Mouse (Mus musculus) midbrain, embryonic 10.5 days (tissue): ENCODE data around the gene Agmat. TPM values are rescaled to one million over a fixed set of nuclear protein-coding genes. Genes with fewer than 3 reads are reported as not detected.

Experiments
- DNase-seq: peaks from one replicate; pipeline ENCODE4 v3.0.0-alpha.2; 2017; ENCODE audit warnings: low spot score
- H3K27ac ChIP-seq: fragments of 300-500 bp; sonication (generic); replicated peaks from 2 replicates; pipeline ENCODE4 v1.5.1; 2016; ENCODE audit warnings: mild to moderate bottlenecking
- H3K27me3 ChIP-seq: fragments of 300-500 bp; sonication (generic); 2 replicates; pipeline ENCODE4 v1.6.1; 2016; ENCODE audit warnings: low read depth, mild to moderate bottlenecking; ENCODE audit not compliant: poor library complexity, severe bottlenecking
- H3K36me3 ChIP-seq: fragments of 300-500 bp; sonication (generic); 2 replicates; pipeline ENCODE4 v1.6.1; 2016; ENCODE audit warnings: mild to moderate bottlenecking, moderate library complexity
- H3K4me1 ChIP-seq: fragments of 300-500 bp; sonication (generic); 2 replicates; pipeline ENCODE4 v1.6.1; 2016
- H3K4me3 ChIP-seq: fragments of 300-500 bp; sonication (generic); 2 replicates; pipeline ENCODE4 v1.5.1; 2016; ENCODE audit warnings: mild to moderate bottlenecking, moderate library complexity
- H3K9me3 ChIP-seq: fragments of 300-500 bp; sonication (generic); replicated peaks from 2 replicates; pipeline ENCODE4 v1.6.1; 2016; ENCODE audit warnings: mild to moderate bottlenecking
- WGBS: fragments of 180-500 bp; shearing (Covaris S2); methylation state at CpG from one replicate; pipeline ENCODE4 v1.1.7; 2016; 5-methylcytosine and 5-hydroxymethylcytosine counted together
- polyA plus RNA-seq: library from polyadenylated mRNA; unstranded; fragments of >200 nt; fragmentation: Nextera tagmentation; extraction: Ambion mirVana; gene quantifications from 2 replicates; pipeline ENCODE4 v1.2.1, GENCODE M21; 2016

Gene Agmat
- polyA plus RNA-seq, 1 experiment from 2014 or later, result not detected

DNA sequence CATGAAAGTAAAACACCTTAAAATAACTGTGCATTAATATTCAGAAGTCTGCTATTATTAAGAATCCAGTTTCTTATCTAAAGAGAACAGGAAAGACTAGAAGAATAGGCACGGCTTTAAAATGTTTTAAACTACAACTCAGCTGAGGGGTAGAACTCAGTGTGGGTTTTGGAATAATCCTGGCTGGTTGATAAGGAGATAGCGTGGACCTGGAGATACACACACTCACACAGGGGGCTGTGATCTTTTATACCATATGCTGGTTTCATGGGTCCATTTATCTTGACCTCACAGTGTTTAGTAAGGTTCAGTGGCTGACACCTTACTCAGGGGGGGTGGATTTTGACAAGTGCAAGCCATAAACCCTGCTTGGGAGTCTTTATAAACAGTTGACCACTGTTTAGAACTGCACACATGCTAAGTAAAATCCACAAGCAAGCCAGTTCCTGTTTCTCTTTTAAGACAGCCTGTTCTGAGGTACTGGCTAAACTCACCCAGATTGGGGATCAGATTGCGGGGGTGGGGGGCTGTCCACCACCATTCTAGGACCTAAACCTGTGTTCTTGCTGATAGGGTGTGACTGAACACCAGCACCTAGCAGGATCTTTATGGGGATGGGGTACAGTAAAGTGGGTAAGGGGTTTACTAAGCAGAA is 43.2 kb downstream of the Agmat start:
- Histone ChIP-seq H3K36me3 (peaks cover 35% of the 10 kb centered on the region), H3K27me3 (no peaks in the 10 kb centered on the region), H3K27ac (peak overlapping the region; percentile 91), H3K9me3 (no peaks in the 10 kb centered on the region), H3K4me1 (peaks cover 28% of the 10 kb centered on the region), H3K4me3 (peak overlapping the region; percentile 79)
- 58% methylated on average over 3 of the region's 3 CpGs for WGBS
- DNase-seq, result no peak

DNA sequence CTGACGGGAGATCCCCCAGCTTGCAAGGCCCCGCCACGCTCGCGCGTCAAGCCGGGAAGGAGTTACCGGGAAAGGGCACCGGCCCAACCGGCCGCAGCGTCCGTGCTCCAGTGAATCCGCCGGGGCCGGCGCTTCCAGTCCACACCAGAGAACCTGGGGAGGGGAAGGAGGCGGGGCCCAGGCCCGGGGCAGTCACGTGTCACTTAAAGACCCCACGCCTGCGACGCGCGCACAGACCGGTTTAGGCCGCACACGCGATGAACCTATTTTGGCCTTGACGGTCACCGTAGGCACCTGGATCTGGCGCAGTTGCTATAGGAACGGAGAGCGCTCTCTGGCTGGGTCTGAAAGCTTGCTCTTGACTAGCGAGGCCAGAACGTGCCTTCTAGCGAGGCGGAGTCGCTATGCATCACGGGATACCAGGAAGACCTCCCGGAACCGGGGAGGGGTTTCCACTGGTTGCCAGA is 44.1 kb downstream of the Agmat start, which contains the start of gene Dnajc16:
Gene Dnajc16 (minus strand): TSS at position 408 of the 467 bp plus-strand sequence.
- Histone ChIP-seq H3K27me3 (no peaks in the 10 kb centered on the region), H3K27ac (peak within 1 kb of the TSS; percentile 91), H3K9me3 (no peaks in the 10 kb centered on the region), H3K4me1 (peaks cover 36% of the 10 kb centered on the region), H3K4me3 (peak within 1 kb of the TSS; percentile 79), H3K36me3 (peaks cover 26% of the 10 kb centered on the region)
- 0% methylated on average over 42 of the region's 42 CpGs for WGBS
- peak; percentile 99 for DNase-seq

DNA sequence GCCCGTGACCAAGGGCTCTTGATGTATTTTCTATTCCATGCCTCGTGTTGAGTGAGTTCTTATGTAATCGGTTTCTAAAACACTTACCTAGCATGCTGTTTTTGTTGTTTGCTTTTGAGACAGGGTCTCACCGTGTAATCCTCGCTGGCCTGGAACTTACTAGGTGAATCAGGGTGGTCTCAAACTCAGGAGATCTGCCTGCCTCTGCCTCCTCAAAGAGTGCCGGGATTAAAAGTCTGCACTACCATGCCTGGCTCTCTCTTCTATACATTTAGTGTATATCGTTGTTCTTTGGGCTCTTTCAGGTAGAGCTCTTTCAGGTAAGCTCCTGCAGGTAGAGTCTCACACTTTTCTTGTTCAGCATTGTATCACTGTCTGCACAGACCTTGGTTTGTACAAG is 45.0 kb downstream of the Agmat start:
- no peaks in the 10 kb centered on the region for H3K27me3 ChIP-seq
- no peaks in the 10 kb centered on the region for H3K9me3 ChIP-seq
- peaks cover 22% of the 10 kb centered on the region for H3K36me3 ChIP-seq
- H3K27ac ChIP-seq, result no peak overlapping the region
- H3K4me3 ChIP-seq, result no peak overlapping the region
- 92% methylated on average over 7 of the region's 7 CpGs for WGBS
- DNase-seq, result no peak
- H3K4me1 ChIP-seq, result peaks cover 37% of the 10 kb centered on the region

GRCm38 (mm10) chr4:141791951-141792350 is 45.5 kb downstream of the Agmat start:
- Histone ChIP-seq H3K27ac (no peak overlapping the region), H3K4me1 (peaks cover 37% of the 10 kb centered on the region), H3K27me3 (no peaks in the 10 kb centered on the region), H3K36me3 (peaks cover 25% of the 10 kb centered on the region), H3K4me3 (no peak overlapping the region), H3K9me3 (no peaks in the 10 kb centered on the region)
- 88% methylated on average over 8 of the region's 8 CpGs for WGBS
- no peak for DNase-seq

- Histone ChIP-seq H3K4me3 (peak overlapping the region; percentile 78), H3K27ac (peak overlapping the region; percentile 91), H3K9me3 (no peaks in the 10 kb centered on the region), H3K36me3 (peaks cover 25% of the 10 kb centered on the region), H3K4me1 (peaks cover 37% of the 10 kb centered on the region), H3K27me3 (no peaks in the 10 kb centered on the region)
- no peak for DNase-seq
- WGBS, result 14% methylated on average over 10 of the region's 10 CpGs
These were observed 46.2 kb downstream of the Agmat start for GRCm38 (mm10) chr4:141792554-141793281.

DNA sequence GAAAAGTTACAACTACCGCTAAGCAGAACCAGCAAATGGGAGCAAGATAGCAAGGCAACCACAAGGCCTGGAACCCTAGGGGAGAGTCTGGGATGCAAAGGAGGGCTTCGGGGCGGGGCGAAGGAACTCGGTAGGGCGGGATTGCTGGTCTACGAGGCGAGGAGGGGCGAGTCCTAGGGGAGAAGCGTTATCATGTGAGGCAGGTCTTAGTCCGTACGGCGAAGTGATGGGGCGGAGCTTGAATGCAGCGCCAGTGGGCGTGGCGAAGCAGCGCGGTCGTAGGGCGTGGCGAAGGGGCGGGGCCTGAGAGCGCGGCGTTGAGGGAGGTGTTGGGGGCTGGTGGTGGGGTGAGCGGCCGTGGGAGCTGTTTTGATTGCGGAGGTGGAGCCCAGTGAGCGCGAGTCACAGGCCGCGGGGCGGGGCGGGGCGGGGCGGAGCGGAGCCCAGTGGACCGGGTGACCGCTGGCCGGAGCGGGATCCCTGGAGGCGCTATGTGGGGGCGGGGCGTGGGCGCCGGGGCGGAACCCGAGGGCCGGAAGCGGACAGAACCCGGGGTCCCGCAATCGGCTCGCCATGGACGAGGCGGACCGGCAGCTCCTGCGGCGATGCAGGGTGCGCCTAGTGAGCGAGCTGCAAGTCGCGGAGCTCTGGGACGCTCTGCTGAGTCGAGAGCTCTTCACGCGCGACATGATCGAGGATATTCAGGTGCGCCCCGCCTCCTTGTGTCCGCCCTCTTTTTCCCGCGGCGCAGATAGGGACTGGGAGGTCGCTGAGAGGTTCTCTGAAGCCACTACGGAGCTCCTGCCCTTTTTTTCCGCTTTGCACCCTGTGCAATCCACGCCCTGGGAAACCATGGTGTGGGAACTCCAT is 47.0 kb downstream of the Agmat start, which contains the start of gene Casp9:
Gene Casp9 (plus strand): TSS at position 331 of the 870 bp plus-strand sequence.
- Histone ChIP-seq H3K36me3 (peaks cover 26% of the 10 kb centered on the region), H3K27ac (peak within 1 kb of the TSS; percentile 91), H3K27me3 (no peaks in the 10 kb centered on the region), H3K4me1 (peaks cover 37% of the 10 kb centered on the region), H3K4me3 (peak within 1 kb of the TSS; percentile 78), H3K9me3 (no peaks in the 10 kb centered on the region)
- WGBS, result 1% methylated on average over 73 of the region's 80 CpGs
- DNase-seq, result peak; percentile 99

- Histone ChIP-seq H3K4me3 (peak overlapping the region; percentile 78), H3K36me3 (peaks cover 28% of the 10 kb centered on the region), H3K27ac (peak overlapping the region; percentile 91), H3K27me3 (no peaks in the 10 kb centered on the region), H3K4me1 (peaks cover 37% of the 10 kb centered on the region), H3K9me3 (no peaks in the 10 kb centered on the region)
- WGBS, result 14% methylated on average over 5 of the region's 5 CpGs
- DNase-seq, result no peak
These were observed 47.7 kb downstream of the Agmat start for GRCm38 (mm10) chr4:141794152-141794535.

DNA sequence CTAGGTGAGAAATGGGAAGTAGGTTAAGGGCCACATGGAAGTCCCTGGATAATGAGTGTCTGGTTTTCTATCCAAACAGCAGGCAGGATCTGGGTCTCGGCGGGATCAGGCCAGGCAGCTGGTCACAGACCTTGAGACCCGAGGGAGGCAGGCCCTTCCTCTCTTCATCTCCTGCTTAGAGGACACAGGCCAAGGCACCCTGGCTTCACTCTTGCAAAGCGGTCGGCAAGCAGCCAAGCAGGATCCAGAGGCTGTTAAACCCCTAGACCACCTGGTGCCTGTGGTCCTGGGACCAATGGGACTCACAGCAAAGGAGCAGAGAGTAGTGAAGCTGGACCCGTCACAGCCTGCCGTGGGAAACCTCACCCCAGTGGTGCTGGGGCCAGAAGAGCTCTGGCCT is 49.9 kb downstream of the Agmat start:
- Histone ChIP-seq H3K27ac (no peak overlapping the region), H3K4me3 (no peak overlapping the region), H3K4me1 (peaks cover 24% of the 10 kb centered on the region), H3K9me3 (no peaks in the 10 kb centered on the region), H3K27me3 (no peaks in the 10 kb centered on the region), H3K36me3 (peaks cover 28% of the 10 kb centered on the region)
- 90% methylated on average over 7 of the region's 7 CpGs for WGBS
- DNase-seq, result no peak

DNA sequence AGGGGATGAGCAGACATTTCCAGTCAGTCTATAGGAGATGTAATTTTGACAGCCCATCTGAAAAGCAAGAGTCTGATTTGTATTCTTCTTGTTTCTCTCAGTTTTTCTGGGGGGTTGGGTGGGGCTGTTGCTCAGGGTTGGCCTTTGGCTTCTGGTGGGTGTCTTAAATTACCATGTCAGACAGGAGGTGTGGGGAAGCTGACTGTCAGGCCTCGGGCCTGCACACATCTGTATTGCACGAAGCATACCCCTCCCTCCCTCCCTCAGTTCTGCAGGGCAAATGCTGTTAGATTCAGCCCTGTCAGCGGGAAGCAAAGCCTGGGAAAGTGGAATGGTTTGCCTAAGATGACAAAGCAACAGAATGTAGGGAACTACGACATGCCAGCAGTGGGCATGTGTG is 50.5 kb downstream of the Agmat start:
- H3K36me3 ChIP-seq, result peaks cover 28% of the 10 kb centered on the region

DNA sequence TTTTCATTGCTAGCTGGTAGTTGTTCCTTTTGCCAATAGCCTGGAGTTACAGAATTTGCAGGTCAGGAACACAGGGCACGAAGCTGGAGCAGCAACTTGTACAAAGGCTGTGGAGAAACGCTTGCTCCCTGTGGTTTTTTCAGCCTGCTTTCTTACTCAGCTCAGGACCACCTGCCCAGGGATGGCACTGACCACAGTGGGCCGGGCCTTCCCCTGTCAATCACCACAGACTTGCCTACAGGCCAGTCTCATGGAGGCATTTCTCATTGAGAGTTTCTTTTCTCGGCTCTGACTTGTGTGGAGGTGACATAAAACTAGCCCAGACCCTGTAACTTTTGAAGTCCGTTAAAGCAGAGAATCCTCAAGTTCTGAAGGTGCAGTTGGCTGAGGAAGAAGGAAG is 51.1 kb downstream of the Agmat start:
- WGBS, result 92% methylated on average over 5 of the region's 5 CpGs
- H3K9me3 ChIP-seq, result no peaks in the 10 kb centered on the region
- no peaks in the 10 kb centered on the region for H3K27me3 ChIP-seq
- H3K36me3 ChIP-seq, result peaks cover 28% of the 10 kb centered on the region
- no peak overlapping the region for H3K27ac ChIP-seq
- no peak for DNase-seq
- H3K4me3 ChIP-seq, result no peak overlapping the region
- peaks cover 24% of the 10 kb centered on the region for H3K4me1 ChIP-seq

More for the DNA sequence above, 50.5 kb downstream of the Agmat start:
- no peak for DNase-seq
- 91% methylated on average over 4 of the region's 4 CpGs for WGBS
- peaks cover 24% of the 10 kb centered on the region for H3K4me1 ChIP-seq
- no peaks in the 10 kb centered on the region for H3K9me3 ChIP-seq
- H3K27me3 ChIP-seq, result no peaks in the 10 kb centered on the region
- H3K4me3 ChIP-seq, result no peak overlapping the region
- H3K27ac ChIP-seq, result no peak overlapping the region

GRCm38 (mm10) chr4:141804105-141804504 is 57.6 kb downstream of the Agmat start:
- Histone ChIP-seq H3K4me1 (no peaks in the 10 kb centered on the region), H3K36me3 (peaks cover 66% of the 10 kb centered on the region), H3K27me3 (no peaks in the 10 kb centered on the region), H3K4me3 (no peak overlapping the region), H3K27ac (no peak overlapping the region), H3K9me3 (no peaks in the 10 kb centered on the region; the same call in 1 of the 2 replicates)
- WGBS, result 93% methylated on average over 4 of the region's 4 CpGs
- no peak for DNase-seq

- no peaks in the 10 kb centered on the region; the same call in 1 of the 2 replicates for H3K9me3 ChIP-seq
- DNase-seq, result no peak
- WGBS, result 95% methylated on average over 8 of the region's 8 CpGs
- no peaks in the 10 kb centered on the region for H3K4me1 ChIP-seq
- no peak overlapping the region for H3K4me3 ChIP-seq
- peaks cover 84% of the 10 kb centered on the region for H3K36me3 ChIP-seq
- no peaks in the 10 kb centered on the region for H3K27me3 ChIP-seq
- H3K27ac ChIP-seq, result no peak overlapping the region
These were observed 59.4 kb downstream of the Agmat start for GRCm38 (mm10) chr4:141805886-141806285.
